Mouse (Mus musculus) liver, embryonic 14.5 days (tissue): ENCODE results near the gene St14.

Experiments
- CTCF ChIP-seq: IDR thresholded peaks from 2 replicates; pipeline ENCODE4 v1.5.1; 2016; ENCODE audit warnings: antibody characterized with exemption, low read depth, control low read depth
- EP300 ChIP-seq: IDR thresholded peaks from 2 replicates; pipeline ENCODE4 v1.6.1; 2016; ENCODE audit warnings: antibody characterized with exemption, low read depth

GRCm38 (mm10) chr9:31097088-31098082, 34.3 kb downstream of the St14 start:
- no peak for TF ChIP-seq CTCF
- TF ChIP-seq EP300 = no peak
